Mouse (Mus musculus) stomach, embryonic 16.5 days (tissue): Measurements from ENCODE around the gene Anxa10. TPM values are rescaled to one million over a fixed set of nuclear protein-coding genes. Genes with fewer than 3 reads are reported as not detected.

Experiments used
- ATAC-seq: fragments of 200-750 bp; cut with Nextera tagmentation; 2 replicates; pipeline ENCODE4 v1.8.0; 2017; ENCODE audit warnings: moderate number of reproducible peaks, moderate TSS enrichment; ENCODE audit not compliant: insufficient read depth, low FRiP score
- H3K27ac ChIP-seq: fragments of 300-500 bp; sonication (generic); 2 replicates; pipeline ENCODE4 v1.5.1; 2014; ENCODE audit warnings: low read length
- H3K27me3 ChIP-seq: fragments of 300-500 bp; sonication (generic); 2 replicates; pipeline ENCODE4 v1.6.1; 2014; ENCODE audit warnings: low read length, control low read depth, mixed read lengths; ENCODE audit not compliant: control insufficient read depth, insufficient read depth
- H3K36me3 ChIP-seq: fragments of 300-500 bp; sonication (generic); 2 replicates; pipeline ENCODE4 v1.6.1; 2014; ENCODE audit warnings: low read length; ENCODE audit not compliant: control insufficient read depth, insufficient read depth
- H3K4me1 ChIP-seq: fragments of 300-500 bp; sonication (generic); 2 replicates; pipeline ENCODE4 v1.6.1; 2014; ENCODE audit warnings: low read length, control low read depth, mixed read lengths; ENCODE audit not compliant: control insufficient read depth, insufficient read depth
- H3K4me2 ChIP-seq: fragments of 300-500 bp; sonication (generic); 2 replicates; pipeline ENCODE4 v1.6.1; 2014; ENCODE audit warnings: low read depth, low read length, mixed read lengths
- H3K4me3 ChIP-seq: fragments of 300-500 bp; sonication (generic); replicated peaks from 2 replicates; pipeline ENCODE4 v1.5.1; 2014; ENCODE audit warnings: mild to moderate bottlenecking, low read length
- H3K9ac ChIP-seq: fragments of 300-500 bp; sonication (generic); 2 replicates; pipeline ENCODE4 v1.6.1; 2014; ENCODE audit warnings: low read length
- H3K9me3 ChIP-seq: fragments of 300-500 bp; sonication (generic); replicated peaks from 2 replicates; pipeline ENCODE4 v1.6.1; 2016; ENCODE audit warnings: low read length, control low read depth; ENCODE audit not compliant: control insufficient read depth
- WGBS: fragments of 180-500 bp; shearing (Covaris S2); extraction: QIAGEN DNeasy Blood & Tissue Kit; methylation state at CpG from one replicate; pipeline ENCODE4 v1.1.7; 2014; 5-methylcytosine and 5-hydroxymethylcytosine counted together
- polyA plus RNA-seq: library from polyadenylated mRNA; unstranded; fragments of >200 nt; fragmentation: Nextera tagmentation; extraction: Ambion mirVana; gene quantifications from 2 replicates; pipeline ENCODE4 v1.2.1, GENCODE M21; 2015

The Anxa10 gene
- polyA plus RNA-seq: 161 and 190 TPM in 2 replicates

DNA sequence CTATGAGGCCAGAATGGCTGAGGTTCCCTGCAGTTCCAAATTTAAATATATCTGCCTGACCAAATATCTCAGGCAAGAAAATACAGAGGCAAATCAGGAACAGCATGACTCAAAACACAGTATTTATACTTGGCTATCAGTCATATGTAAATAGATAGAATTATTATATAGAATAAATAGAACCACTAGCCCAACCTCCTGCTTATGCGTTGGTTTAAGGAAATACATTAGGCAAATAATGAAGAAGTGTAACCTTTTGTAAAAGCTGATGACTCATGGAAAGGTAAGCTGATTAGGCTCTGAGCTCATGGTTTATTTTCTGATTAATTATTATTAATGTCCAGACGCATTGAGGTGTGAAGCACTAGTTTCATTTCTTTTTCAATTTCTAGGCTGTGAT is at the start of gene Anxa10:
Gene Anxa10 (minus strand): TSS at position 53 of the 400 bp plus-strand sequence.
- Histone ChIP-seq H3K27me3 (no peaks in the 10 kb centered on the region), H3K27ac (no peak within 1 kb of the TSS; the same call in 1 of the 2 replicates), H3K4me1 (no peaks in the 10 kb centered on the region), H3K4me3 (no peak within 1 kb of the TSS), H3K36me3 (no peaks in the 10 kb centered on the region), H3K9me3 (no peaks in the 10 kb centered on the region), H3K9ac (no peak within 1 kb of the TSS), H3K4me2 (no peak within 1 kb of the TSS)
- 58% methylated on average over 2 of the region's 2 CpGs for WGBS
- ATAC-seq: peak; percentile 89

DNA sequence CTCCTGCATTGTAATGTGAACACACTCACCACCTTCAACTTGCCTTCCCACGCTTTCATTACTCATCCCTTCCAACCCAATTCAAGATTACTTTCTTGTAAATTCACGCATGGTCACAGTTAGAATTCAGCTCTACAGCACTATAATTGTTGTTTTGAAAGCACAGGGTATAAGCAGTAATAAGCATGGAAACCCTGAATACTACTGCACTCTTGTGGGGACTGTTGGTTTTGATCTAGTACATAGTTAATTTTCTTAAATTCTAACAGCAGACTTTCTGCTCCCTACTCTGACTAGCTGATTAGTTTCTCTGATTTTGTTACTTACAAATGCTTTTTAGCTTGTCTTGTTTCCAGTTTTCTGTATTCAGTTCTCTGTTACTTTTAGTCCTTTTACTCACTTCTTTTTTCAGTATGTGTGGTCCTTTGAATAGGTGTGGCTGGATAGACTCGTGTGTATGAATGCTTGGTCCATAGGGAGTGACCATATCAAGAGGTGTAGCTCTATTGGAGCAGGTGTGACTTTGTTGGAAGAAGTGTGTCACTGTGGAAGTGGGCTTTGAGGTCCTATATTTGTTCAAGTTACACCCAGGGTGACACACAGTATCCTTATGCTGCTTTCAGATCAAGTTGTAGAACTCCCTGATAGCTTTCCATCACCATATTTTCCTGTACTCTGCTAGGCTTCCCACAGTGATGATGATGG is 9.9 kb upstream of the Anxa10 start:
- Histone ChIP-seq H3K4me1 (no peaks in the 10 kb centered on the region), H3K27me3 (no peaks in the 10 kb centered on the region), H3K36me3 (no peaks in the 10 kb centered on the region), H3K9me3 (no peaks in the 10 kb centered on the region), H3K27ac (no peak overlapping the region), H3K9ac (no peak overlapping the region), H3K4me2 (no peak overlapping the region), H3K4me3 (no peak overlapping the region)
- 76% methylated on average over 3 of the region's 3 CpGs for WGBS
- ATAC-seq: peak; percentile 68; the same call in 1 of the 2 replicates

GRCm38 (mm10) chr8:62097213-62097612 is 25.7 kb downstream of the Anxa10 start:
- Histone ChIP-seq H3K4me1 (no peaks in the 10 kb centered on the region), H3K9ac (no peak overlapping the region), H3K27me3 (no peaks in the 10 kb centered on the region), H3K9me3 (no peaks in the 10 kb centered on the region), H3K4me3 (no peak overlapping the region), H3K27ac (no peak overlapping the region), H3K36me3 (no peaks in the 10 kb centered on the region), H3K4me2 (no peak overlapping the region)
- WGBS: 84% methylated on average over 2 of the region's 2 CpGs
- no peak for ATAC-seq

- no peak for ATAC-seq
- no peak overlapping the region for H3K9ac ChIP-seq
- H3K4me1 ChIP-seq: no peaks in the 10 kb centered on the region
- H3K27ac ChIP-seq: no peak overlapping the region
- WGBS: 79% methylated on average over 2 of the region's 2 CpGs
- H3K4me2 ChIP-seq: no peak overlapping the region
- H3K4me3 ChIP-seq: no peak overlapping the region
- H3K27me3 ChIP-seq: no peaks in the 10 kb centered on the region
- H3K36me3 ChIP-seq: no peaks in the 10 kb centered on the region
- H3K9me3 ChIP-seq: no peaks in the 10 kb centered on the region
These were observed 41.1 kb downstream of the Anxa10 start for GRCm38 (mm10) chr8:62081804-62082203.

DNA sequence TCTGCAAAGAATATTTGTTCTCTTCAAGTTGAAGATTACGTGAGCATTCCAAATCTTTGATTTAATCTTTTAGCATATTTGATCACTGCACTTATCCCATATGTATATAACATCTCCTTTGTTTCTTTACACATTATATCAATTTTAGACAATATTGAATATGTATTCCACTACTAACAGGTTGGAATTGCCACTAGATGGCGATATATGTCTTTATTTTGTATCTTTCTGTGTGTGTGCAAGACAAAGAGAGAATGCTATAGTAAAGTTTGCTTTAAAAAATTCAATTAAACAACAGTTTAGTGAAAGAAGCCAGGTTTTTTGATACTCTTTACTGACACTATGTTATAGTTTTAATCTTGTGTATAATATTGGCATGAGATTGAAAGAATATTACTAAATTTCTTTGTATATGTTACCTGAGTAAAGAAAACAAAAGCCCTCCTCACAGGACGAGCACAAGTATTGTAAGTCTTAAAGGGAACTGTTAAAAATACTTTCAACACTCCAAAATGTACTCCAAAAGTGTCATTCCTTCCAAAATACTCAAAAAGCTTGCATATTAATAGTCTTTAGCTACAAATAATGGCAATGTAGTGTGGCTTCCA is 42.7 kb downstream of the Anxa10 start:
- no peak overlapping the region for H3K27ac ChIP-seq
- ATAC-seq: no peak
- H3K27me3 ChIP-seq: no peaks in the 10 kb centered on the region
- H3K4me1 ChIP-seq: no peaks in the 10 kb centered on the region
- WGBS: 32% methylated on average over 3 of the region's 3 CpGs
- H3K4me2 ChIP-seq: no peak overlapping the region
- H3K4me3 ChIP-seq: no peak overlapping the region
- no peaks in the 10 kb centered on the region for H3K9me3 ChIP-seq
- no peaks in the 10 kb centered on the region for H3K36me3 ChIP-seq
- no peak overlapping the region for H3K9ac ChIP-seq

DNA sequence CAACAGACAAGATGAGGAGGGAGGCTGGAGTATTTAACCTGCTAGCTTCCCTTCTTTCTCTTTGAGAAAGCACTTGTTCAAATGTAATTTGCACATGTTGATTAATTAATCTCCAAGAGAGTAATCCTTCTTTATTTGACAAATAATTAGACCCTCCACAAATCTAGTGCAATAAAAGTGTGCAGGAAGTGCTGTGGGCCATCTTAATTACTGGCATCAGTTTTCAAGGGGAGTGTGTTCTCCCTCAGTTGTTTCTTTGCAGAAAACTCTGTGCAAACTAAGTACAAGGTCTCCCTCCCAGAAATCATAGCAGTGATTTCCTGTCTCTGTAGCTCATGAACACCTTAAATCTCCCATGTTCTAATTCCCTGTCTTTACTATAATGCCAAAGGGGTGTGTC is 54.6 kb downstream of the Anxa10 start:
- H3K27me3 ChIP-seq: no peaks in the 10 kb centered on the region
- H3K36me3 ChIP-seq: no peaks in the 10 kb centered on the region

GRCm38 (mm10) chr8:62060357-62060756 is 62.6 kb downstream of the Anxa10 start:
- no peaks in the 10 kb centered on the region for H3K36me3 ChIP-seq
- ATAC-seq: no peak
- no peaks in the 10 kb centered on the region for H3K27me3 ChIP-seq
- no peak overlapping the region for H3K4me3 ChIP-seq
- H3K9me3 ChIP-seq: no peaks in the 10 kb centered on the region
- H3K4me1 ChIP-seq: no peaks in the 10 kb centered on the region
- H3K9ac ChIP-seq: no peak overlapping the region
- H3K27ac ChIP-seq: no peak overlapping the region
- H3K4me2 ChIP-seq: no peak overlapping the region

More for the DNA sequence above, 54.6 kb downstream of the Anxa10 start:
- Histone ChIP-seq H3K27ac (no peak overlapping the region), H3K4me1 (no peaks in the 10 kb centered on the region), H3K9ac (no peak overlapping the region), H3K4me3 (no peak overlapping the region), H3K4me2 (no peak overlapping the region), H3K9me3 (no peaks in the 10 kb centered on the region)
- ATAC-seq: no peak

DNA sequence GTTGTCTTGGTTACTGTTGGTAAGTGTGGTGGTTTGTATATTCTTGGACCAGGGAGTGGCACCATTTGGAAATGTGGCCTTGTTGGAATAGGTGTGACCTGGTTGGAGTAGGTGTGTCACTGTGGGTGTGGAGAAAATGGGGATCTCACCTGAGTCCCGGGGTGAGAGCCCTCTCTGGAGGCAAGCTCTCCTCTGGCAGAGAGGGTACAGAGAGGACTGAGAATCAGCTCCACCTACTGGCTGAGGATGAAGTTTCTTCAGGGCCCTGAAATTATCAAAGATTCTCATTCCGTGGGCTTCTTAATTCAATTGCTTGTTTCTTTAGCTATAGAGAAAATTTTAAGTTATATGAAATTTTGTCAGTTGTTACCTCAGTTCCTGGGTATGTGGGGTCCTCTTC is 76.1 kb downstream of the Anxa10 start:
- H3K36me3 ChIP-seq: no peaks in the 10 kb centered on the region
- no peak overlapping the region for H3K9ac ChIP-seq
- WGBS: 49% methylated on average over 2 of the region's 2 CpGs
- H3K4me2 ChIP-seq: no peak overlapping the region
- H3K27ac ChIP-seq: no peak overlapping the region
- ATAC-seq: no peak
- H3K4me3 ChIP-seq: no peak overlapping the region
- H3K4me1 ChIP-seq: no peaks in the 10 kb centered on the region
- no peaks in the 10 kb centered on the region for H3K9me3 ChIP-seq
- no peaks in the 10 kb centered on the region for H3K27me3 ChIP-seq

DNA sequence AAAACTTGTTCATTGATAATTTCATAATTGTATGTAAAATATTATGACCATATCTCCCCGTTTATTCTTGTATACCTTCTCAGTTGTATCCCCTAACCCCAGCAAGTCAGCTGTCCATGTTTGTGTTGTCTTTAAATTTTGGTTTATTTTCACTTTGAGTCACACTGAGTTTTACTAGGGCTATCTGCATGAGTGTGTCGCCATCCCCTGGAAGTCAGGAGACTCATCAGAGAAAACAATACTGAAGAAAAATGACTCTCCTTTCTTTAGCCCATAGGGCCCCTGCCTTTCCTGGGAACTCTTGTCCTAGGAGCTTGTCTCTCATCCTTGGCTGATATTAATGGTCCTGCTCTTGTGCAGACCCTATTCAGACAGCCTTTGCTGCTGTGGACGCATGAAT is 88.6 kb downstream of the Anxa10 start:
- H3K4me2 ChIP-seq: no peak overlapping the region
- H3K27ac ChIP-seq: no peak overlapping the region
- ATAC-seq: no peak
- H3K36me3 ChIP-seq: no peaks in the 10 kb centered on the region
- no peaks in the 10 kb centered on the region for H3K27me3 ChIP-seq
- H3K9me3 ChIP-seq: no peaks in the 10 kb centered on the region
- no peak overlapping the region for H3K9ac ChIP-seq
- H3K4me3 ChIP-seq: no peak overlapping the region
- 69% methylated on average over 3 of the region's 3 CpGs for WGBS
- H3K4me1 ChIP-seq: no peaks in the 10 kb centered on the region
